Mouse (Mus musculus) embryonic fibroblast, embryonic 13.5 days (primary cell): ENCODE data around the gene Gpsm2.

Source experiments
- CTCF ChIP-seq: IDR thresholded peaks from 2 replicates; pipeline ENCODE4 v1.5.1; 2011; ENCODE audit warnings: mild to moderate bottlenecking, control low read depth, low read length, moderate library complexity, borderline replicate concordance; ENCODE audit not compliant: insufficient read depth
- POLR2A ChIP-seq: IDR thresholded peaks from 2 replicates; pipeline ENCODE4 v1.6.1; 2011; ENCODE audit warnings: low read depth, mild to moderate bottlenecking, control low read depth, low read length, moderate library complexity

DNA sequence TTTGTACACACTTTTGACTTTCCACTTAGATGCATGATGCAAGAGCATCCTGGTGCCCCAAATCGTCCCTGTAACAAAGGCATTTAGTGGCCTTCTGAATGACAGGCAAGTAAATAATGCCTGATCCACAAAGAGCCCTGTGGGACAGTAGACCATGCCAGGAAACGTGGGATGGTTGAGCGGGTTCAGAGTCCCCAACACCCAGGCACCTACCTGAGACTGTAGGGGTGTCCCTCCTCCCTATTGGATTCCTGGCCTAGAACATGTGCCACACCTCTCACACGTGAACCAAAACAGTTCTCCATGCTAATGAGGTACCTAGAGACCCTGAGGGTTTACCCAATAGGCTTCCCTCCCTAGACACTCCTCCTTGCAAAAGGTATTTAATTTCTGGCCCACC, 41.1 kb downstream of the Gpsm2 start:
- TF ChIP-seq CTCF, result no peak
- TF ChIP-seq POLR2A, result no peak
